Mouse (Mus musculus) liver, embryonic 15.5 days (tissue): ENCODE measurements around the gene Rnf39. TPM values are rescaled to one million over a fixed set of nuclear protein-coding genes. Genes with fewer than 3 reads are reported as not detected.

Experiments
- polyA plus RNA-seq: library from polyadenylated mRNA; unstranded; fragments of >200 nt; fragmentation: Nextera tagmentation; extraction: Ambion mirVana; gene quantifications from 2 replicates; pipeline ENCODE4 v1.2.1, GENCODE M21; 2015

The Rnf39 gene
- polyA plus RNA-seq, 1 experiment from 2014 or later: 0.14 TPM

Other genes starting within 250 kb of the Rnf39 start
- not detected in 2 replicates for gene H2-M10.5, start 170.0 kb upstream of the Rnf39 start, polyA plus RNA-seq
- gene H2-M10.6, start 130.7 kb upstream of the Rnf39 start, polyA plus RNA-seq: not detected in 2 replicates
- 14.9 and 17.7 TPM in 2 replicates for gene Trim26, start 105.8 kb upstream of the Rnf39 start, polyA plus RNA-seq
- 0.33 and 0.59 TPM in 2 replicates for gene Trim15, start 75.7 kb upstream of the Rnf39 start, polyA plus RNA-seq
- gene Trim10, start 73.3 kb upstream of the Rnf39 start, polyA plus RNA-seq: 300 and 303 TPM in 2 replicates
- not detected in 2 replicates for gene Trim40, start 52.8 kb upstream of the Rnf39 start, polyA plus RNA-seq
- gene Trim31, start 44.8 kb upstream of the Rnf39 start, polyA plus RNA-seq: not detected in 2 replicates
- 25.7 and 30.8 TPM in 2 replicates for gene Ppp1r11, start 8.8 kb downstream of the Rnf39 start, polyA plus RNA-seq
- 18.7 and 21.5 TPM in 2 replicates for gene Znrd1, start 15.6 kb downstream of the Rnf39 start, polyA plus RNA-seq
- 2.2 and 2.5 TPM in 2 replicates for gene Znrd1as, start 15.7 kb downstream of the Rnf39 start, polyA plus RNA-seq
- gene 2410137M14Rik, start 38.3 kb downstream of the Rnf39 start, polyA plus RNA-seq: not detected in 2 replicates
- gene H2-M5, start 46.6 kb downstream of the Rnf39 start, polyA plus RNA-seq: not detected in 2 replicates
- gene Zfp57, start 58.2 kb downstream of the Rnf39 start, polyA plus RNA-seq: 3.2 and 3.8 TPM in 2 replicates
- not detected in 2 replicates for gene Mog, start 80.5 kb downstream of the Rnf39 start, polyA plus RNA-seq
- gene Gabbr1, start 103.0 kb downstream of the Rnf39 start, polyA plus RNA-seq: 0.25 and 0.66 TPM in 2 replicates
- gene Olfr90, start 145.6 kb downstream of the Rnf39 start, polyA plus RNA-seq: not detected in 2 replicates
- gene Olfr91, start 155.4 kb downstream of the Rnf39 start, polyA plus RNA-seq: not detected in 2 replicates
- gene Olfr92, start 177.2 kb downstream of the Rnf39 start, polyA plus RNA-seq: not detected in 2 replicates
- gene Olfr93, start 218.6 kb downstream of the Rnf39 start, polyA plus RNA-seq: not detected in 2 replicates